Mouse (Mus musculus): ENCODE results near the gene Ccnd3.

- TF ChIP-seq CTCF (IDR thresholded peaks at IDR 0.05; ENCODE audit: low read depth, low read length) (no peak), POLR2A (IDR thresholded peaks at IDR 0.05; ENCODE audit: borderline replicate concordance, low read depth, low read length) (no peak)
These were observed 122.9 kb downstream of the Ccnd3 start for GRCm38 (mm10) chr17:47627791-47628190.
